Mouse (Mus musculus): ENCODE data around the gene Itgb6.

GRCm38 (mm10) chr2:60552177-60552901, 170.1 kb downstream of the Itgb6 start:
- TF ChIP-seq CTCF (IDR thresholded peaks at IDR 0.05; ENCODE audit: low read depth) (no peak), EP300 (IDR thresholded peaks at IDR 0.05; ENCODE audit: low read depth) (no peak)
